Mouse (Mus musculus) hindbrain, embryonic 13.5 days (tissue): ENCODE measurements at regions not wholly inside any gene's neighbourhood (a gene's known extent, or its start where the extent isn't known, plus 50 kb on each side); places are given as distances from the start of the nearest gene placed in this dataset.

Source experiments
- ATAC-seq: fragments of 200-750 bp; cut with Nextera tagmentation; 2 replicates; pipeline ENCODE4 v1.8.0; 2017; ENCODE audit warnings: moderate TSS enrichment; ENCODE audit not compliant: low FRiP score
- H3K27ac ChIP-seq: fragments of 300-500 bp; sonication (generic); 2 replicates; pipeline ENCODE4 v1.5.1; 2015; ENCODE audit warnings: inconsistent platforms, mild to moderate bottlenecking, moderate library complexity
- H3K27me3 ChIP-seq: fragments of 300-500 bp; sonication (generic); 2 replicates; pipeline ENCODE4 v1.6.1; 2015; ENCODE audit warnings: mild to moderate bottlenecking, inconsistent platforms
- H3K36me3 ChIP-seq: fragments of 300-500 bp; sonication (generic); 2 replicates; pipeline ENCODE4 v1.6.1; 2015; ENCODE audit warnings: mild to moderate bottlenecking, inconsistent platforms
- H3K4me1 ChIP-seq: fragments of 300-500 bp; sonication (generic); replicated peaks from 2 replicates; pipeline ENCODE4 v1.6.1; 2015; ENCODE audit warnings: inconsistent platforms
- H3K4me2 ChIP-seq: fragments of 300-500 bp; sonication (generic); 2 replicates; pipeline ENCODE4 v1.6.1; 2015; ENCODE audit warnings: inconsistent platforms, mild to moderate bottlenecking, moderate library complexity
- H3K4me3 ChIP-seq: fragments of 300-500 bp; sonication (generic); 2 replicates; pipeline ENCODE4 v1.5.1; 2015; ENCODE audit warnings: mild to moderate bottlenecking, inconsistent platforms
- H3K9ac ChIP-seq: fragments of 300-500 bp; sonication (generic); 2 replicates; pipeline ENCODE4 v1.6.1; 2015; ENCODE audit warnings: mild to moderate bottlenecking, inconsistent platforms
- H3K9me3 ChIP-seq: fragments of 300-500 bp; sonication (generic); 2 replicates; pipeline ENCODE4 v1.6.1; 2016; ENCODE audit warnings: inconsistent platforms
- WGBS: fragments of 180-500 bp; shearing (Covaris S2); methylation state at CpG from one replicate; pipeline ENCODE4 v1.1.7; 2015; 5-methylcytosine and 5-hydroxymethylcytosine counted together

DNA sequence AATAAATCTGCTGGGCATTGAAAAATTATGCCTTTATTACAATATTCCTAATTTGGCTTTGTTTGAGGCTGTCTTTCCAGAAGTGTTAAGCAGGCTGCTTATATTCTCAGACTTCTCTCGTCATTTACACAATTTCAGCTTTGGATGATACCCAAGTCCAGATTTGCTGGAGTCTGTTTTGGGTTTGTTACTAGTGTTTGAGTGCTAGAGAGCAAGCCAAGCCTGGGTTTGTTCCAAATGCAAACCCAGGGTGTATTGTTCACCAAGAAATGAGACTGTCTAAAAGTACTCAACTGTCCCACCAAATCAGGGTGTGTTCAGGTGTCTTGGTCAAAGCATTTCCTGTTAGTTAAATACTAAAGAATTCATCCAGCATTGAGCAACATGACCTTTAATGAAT, 814.7 kb downstream of the Brinp3 start:
- no peaks in the 10 kb centered on the region for H3K27me3 ChIP-seq
- no peaks in the 10 kb centered on the region for H3K4me1 ChIP-seq
- no peaks in the 10 kb centered on the region for H3K9me3 ChIP-seq
- WGBS: 81% methylated on average over 1 of the region's 1 CpGs
- no peak overlapping the region for H3K4me3 ChIP-seq
- no peak for ATAC-seq
- H3K4me2 ChIP-seq: no peak overlapping the region
- H3K9ac ChIP-seq: no peak overlapping the region
- no peak overlapping the region for H3K27ac ChIP-seq
- H3K36me3 ChIP-seq: no peaks in the 10 kb centered on the region

DNA sequence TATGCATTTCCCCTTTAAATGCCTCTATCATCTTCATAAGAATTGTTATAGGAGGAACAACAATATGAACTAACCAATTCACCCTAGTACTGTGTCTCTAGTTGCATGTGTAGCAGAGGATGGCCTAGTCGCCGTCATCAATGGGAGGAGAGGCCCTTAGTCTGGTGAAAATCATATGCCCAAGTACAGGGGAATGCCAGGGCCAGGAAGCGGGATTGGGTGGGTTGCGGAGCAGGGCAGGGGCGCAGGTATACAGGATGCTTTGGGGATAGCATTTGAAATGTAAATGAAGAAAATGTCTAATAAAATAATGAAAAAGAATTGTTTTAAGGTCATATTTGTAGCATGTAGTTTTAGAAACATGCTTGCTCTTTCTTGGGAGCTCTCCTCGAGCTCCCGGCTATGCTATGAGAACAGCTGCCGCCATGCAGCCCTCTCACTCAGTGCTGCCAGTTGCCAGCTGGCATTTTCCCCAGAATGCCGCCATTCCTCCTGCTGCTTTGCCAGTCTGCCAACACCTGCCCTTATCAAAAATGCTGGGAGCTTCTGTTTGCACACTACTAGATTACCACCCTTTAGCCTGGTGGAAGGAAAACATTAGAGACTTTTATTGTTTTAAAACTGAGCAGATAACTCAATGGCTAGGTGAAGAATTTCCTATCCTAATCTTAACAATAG, 848.9 kb downstream of the Brinp3 start:
- Histone ChIP-seq H3K4me2 (no peak overlapping the region), H3K9me3 (no peaks in the 10 kb centered on the region), H3K36me3 (no peaks in the 10 kb centered on the region), H3K9ac (no peak overlapping the region), H3K27ac (0 out of 2 replicates have a peak overlapping the region, but pooled peaks have one; percentile 12), H3K4me1 (no peaks in the 10 kb centered on the region), H3K27me3 (no peaks in the 10 kb centered on the region), H3K4me3 (no peak overlapping the region)
- peak; percentile 59; the same call in 1 of the 2 replicates for ATAC-seq
- WGBS: 89% methylated on average over 9 of the region's 9 CpGs

DNA sequence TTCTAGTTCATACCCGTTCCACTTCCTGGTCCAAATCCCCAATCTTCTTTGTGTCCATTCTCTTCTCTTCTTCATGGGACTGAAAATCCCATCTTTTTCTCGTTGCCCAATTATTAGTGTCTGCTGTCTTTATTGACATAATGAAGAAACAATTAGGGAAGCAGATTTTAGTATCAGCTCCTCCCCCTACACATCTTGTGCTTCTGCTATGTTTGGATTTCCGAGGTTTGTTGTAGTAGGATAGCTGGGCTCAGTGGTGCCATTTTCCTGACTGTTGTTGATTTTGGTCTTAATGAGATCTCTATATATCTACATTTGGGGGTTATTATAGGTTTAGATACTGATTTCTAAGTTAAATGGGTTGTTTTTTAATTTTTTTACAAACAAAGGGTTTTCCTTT, 849.5 kb downstream of the Brinp3 start:
- H3K4me3 ChIP-seq: no peak overlapping the region
- 0 out of 2 replicates have a peak overlapping the region, but pooled peaks have one; percentile 12 for H3K27ac ChIP-seq
- no peaks in the 10 kb centered on the region for H3K9me3 ChIP-seq
- no peaks in the 10 kb centered on the region for H3K4me1 ChIP-seq
- no peaks in the 10 kb centered on the region for H3K36me3 ChIP-seq
- no peak overlapping the region for H3K9ac ChIP-seq
- H3K27me3 ChIP-seq: no peaks in the 10 kb centered on the region
- no peak overlapping the region for H3K4me2 ChIP-seq
- no peak for ATAC-seq
- WGBS: 84% methylated on average over 3 of the region's 3 CpGs
